Mouse (Mus musculus) left cerebral cortex, adult 11 months (tissue): Measurements from ENCODE around the gene Ube2l3.
A peak's percentile ranks its signal among the peaks of the same experiment; 100 is the strongest.
"Not testable (repeated sequence)": the region's sequence is repeated elsewhere in the genome, so short reads cannot be mapped to it uniquely, and the experiment has no call there.

Experiments
- DNase-seq: peaks from one replicate; pipeline ENCODE4 v3.0.0; 2022; ENCODE audit warnings: low spot score

Ube2l3 gene

GRCm38 (mm10) chr16:17208389-17209361 lies 6.2 kb upstream of the Ube2l3 start, which contains the start of gene Rimbp3:
Gene Rimbp3, plus strand, starts transcription at chr16:17208603.
- DNase-seq: peak; percentile 74

GRCm38 (mm10) chr16:17204990-17205389 lies 2.5 kb upstream of the Ube2l3 start:
- DNase-seq: no peak

GRCm38 (mm10) chr16:17201977-17202376 lies 472 bp downstream of the Ube2l3 start:
- DNase-seq: no peak

GRCm38 (mm10) chr16:17200953-17201707 lies 1.3 kb downstream of the Ube2l3 start:
- DNase-seq: peak; percentile 71

- no peak for DNase-seq
Measured at GRCm38 (mm10) chr16:17200121-17200952, 2.1 kb downstream of the Ube2l3 start.

GRCm38 (mm10) chr16:17193823-17194222 lies 8.6 kb downstream of the Ube2l3 start:
- no peak for DNase-seq

GRCm38 (mm10) chr16:17185475-17185874 lies 17.0 kb downstream of the Ube2l3 start:
- DNase-seq: no peak

GRCm38 (mm10) chr16:17183003-17183402 lies 19.4 kb downstream of the Ube2l3 start:
- no peak for DNase-seq

GRCm38 (mm10) chr16:17182136-17182535 lies 20.3 kb downstream of the Ube2l3 start:
- no peak for DNase-seq

- DNase-seq: no peak
Measured at GRCm38 (mm10) chr16:17181382-17181781, 21.1 kb downstream of the Ube2l3 start.

GRCm38 (mm10) chr16:17179706-17180105 lies 22.7 kb downstream of the Ube2l3 start:
- no peak for DNase-seq

GRCm38 (mm10) chr16:17177623-17178170 lies 24.8 kb downstream of the Ube2l3 start:
- no peak for DNase-seq

- DNase-seq: no peak
Measured at GRCm38 (mm10) chr16:17175765-17176164, 26.7 kb downstream of the Ube2l3 start.

- no peak for DNase-seq
Measured at GRCm38 (mm10) chr16:17168049-17168448, 34.4 kb downstream of the Ube2l3 start.

- no peak for DNase-seq
Measured at GRCm38 (mm10) chr16:17167179-17167578, 35.3 kb downstream of the Ube2l3 start.

- DNase-seq: not testable (repeated sequence)
Measured at GRCm38 (mm10) chr16:17165478-17165877, 37.0 kb downstream of the Ube2l3 start.

- DNase-seq: no peak
Measured at GRCm38 (mm10) chr16:17154346-17154745, 48.1 kb downstream of the Ube2l3 start.

- DNase-seq: no peak
Measured at GRCm38 (mm10) chr16:17151874-17152273, 50.6 kb downstream of the Ube2l3 start.

- no peak for DNase-seq
Measured at GRCm38 (mm10) chr16:17150520-17151258, 51.8 kb downstream of the Ube2l3 start.

GRCm38 (mm10) chr16:17148084-17148483 lies 54.4 kb downstream of the Ube2l3 start:
- DNase-seq: no peak

GRCm38 (mm10) chr16:17147391-17147929 lies 55.0 kb downstream of the Ube2l3 start:
- peak; percentile 23 for DNase-seq
